Mouse (Mus musculus): ENCODE data around the gene Ap2a2. TPM values are rescaled to one million over a fixed set of nuclear protein-coding genes. Genes with fewer than 3 reads are reported as not detected.
"Not testable (repeated sequence)": the region's sequence is repeated elsewhere in the genome, so short reads cannot be mapped to it uniquely, and the experiment has no call there.

Gene Ap2a2
- polyA plus RNA-seq, 1 experiment from 2014 or later = 68.0 TPM

DNA sequence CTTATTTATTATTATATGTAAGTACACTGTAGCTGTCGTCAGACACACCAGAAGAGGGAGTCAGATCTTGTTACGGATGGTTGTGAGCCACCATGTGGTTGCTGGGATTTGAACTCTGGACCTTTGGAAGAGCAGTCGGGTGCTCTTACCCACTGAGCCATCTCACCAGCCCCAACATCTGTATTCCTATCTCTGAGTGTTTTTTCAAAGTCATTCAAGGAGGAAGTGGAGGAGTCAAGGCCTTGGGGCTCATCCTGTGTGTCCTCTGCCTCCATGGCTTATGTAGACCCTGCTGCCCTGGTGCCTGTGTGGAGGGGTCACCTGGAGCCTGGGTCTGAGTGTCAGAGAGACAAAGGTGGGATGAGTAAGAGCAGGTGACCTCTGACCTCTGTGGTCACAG, 107.1 kb downstream of the Ap2a2 start:
- not testable (repeated sequence) for H3K4me3 ChIP-seq (ENCODE audit: low read depth, low read length); H3K9me3 ChIP-seq (ENCODE audit: control insufficient read depth, low read length); DNase-seq (ENCODE audit: low spot score); H3K9ac ChIP-seq (ENCODE audit: low read depth, low read length); H3K4me2 ChIP-seq (ENCODE audit: low read depth, low read length); H3K27ac ChIP-seq (replicated peaks; ENCODE audit: low read depth, low read length); H3K4me1 ChIP-seq (ENCODE audit: control insufficient read depth, insufficient read depth, low read length); ATAC-seq (ENCODE audit: low read depth); H3K36me3 ChIP-seq (ENCODE audit: control insufficient read depth, insufficient read depth, low read length); H3K27me3 ChIP-seq (replicated peaks; ENCODE audit: control insufficient read depth, insufficient read depth, low read length)
- WGBS = 80% methylated on average over 3 of the region's 3 CpGs

DNA sequence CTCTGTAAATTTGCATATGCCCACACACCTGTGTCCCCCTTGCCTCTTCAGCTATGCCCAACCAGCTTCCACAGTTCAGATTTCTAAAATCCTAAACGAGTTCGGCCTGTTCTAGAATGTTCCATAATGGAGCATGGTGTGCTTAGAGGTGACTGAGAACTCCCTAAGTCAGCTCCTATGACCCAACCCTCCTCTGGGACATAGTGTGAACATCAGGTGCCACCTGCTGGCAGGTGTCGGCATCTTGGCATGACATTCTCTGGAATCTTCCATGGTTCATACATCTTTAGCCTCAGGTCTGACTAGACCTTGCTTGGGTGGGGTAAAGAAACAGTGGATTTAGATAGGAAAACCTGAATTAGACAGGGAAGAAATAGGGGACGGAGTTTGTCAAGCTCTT, 109.0 kb downstream of the Ap2a2 start:
- H3K27me3 ChIP-seq (replicated peaks; ENCODE audit: control insufficient read depth, insufficient read depth, low read length) = no peaks in the 10 kb centered on the region
- no peak for ATAC-seq (ENCODE audit: low read depth)
- 85% methylated on average over 4 of the region's 4 CpGs for WGBS

DNA sequence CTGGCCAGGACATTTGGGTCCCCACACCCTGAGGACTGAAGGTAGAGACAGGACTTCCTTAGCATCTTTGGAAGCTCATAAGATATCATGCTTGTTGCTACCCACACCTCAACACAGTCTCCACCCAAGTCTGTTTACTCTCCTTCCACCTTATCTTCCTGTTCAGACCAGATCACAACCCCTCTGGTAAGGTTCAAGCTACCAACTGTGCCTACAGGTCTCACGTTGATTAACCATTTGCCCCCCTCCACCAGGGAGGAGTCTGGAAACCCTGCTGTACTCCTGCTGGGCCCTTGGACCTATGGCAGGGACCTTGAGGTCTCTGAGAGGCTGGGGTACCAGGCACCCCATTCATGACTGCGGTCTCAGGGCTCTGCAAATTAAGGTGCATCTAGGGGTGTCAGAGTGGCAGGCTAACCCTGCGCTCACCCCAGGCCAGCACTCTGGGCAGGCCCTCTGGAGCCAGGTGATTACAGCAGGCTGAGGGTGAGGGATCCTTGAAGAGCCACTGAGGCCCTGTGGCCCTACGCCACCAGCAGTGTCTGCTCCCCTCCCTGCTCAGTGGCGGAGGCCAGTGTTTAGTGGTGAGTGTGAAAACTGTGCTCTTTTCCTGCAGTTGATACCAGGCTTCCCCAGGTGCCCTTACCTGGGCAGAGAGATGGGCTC, 109.8 kb downstream of the Ap2a2 start:
- WGBS = 93% methylated on average over 4 of the region's 5 CpGs
- ATAC-seq (ENCODE audit: low read depth) = no peak
- H3K4me2 ChIP-seq (ENCODE audit: low read depth, low read length) = no peak overlapping the region
- H3K27me3 ChIP-seq (replicated peaks; ENCODE audit: control insufficient read depth, insufficient read depth, low read length) = no peaks in the 10 kb centered on the region
- H3K4me3 ChIP-seq (ENCODE audit: low read depth, low read length) = no peak overlapping the region
- no peak overlapping the region for H3K27ac ChIP-seq (replicated peaks; ENCODE audit: low read depth, low read length)
- DNase-seq (ENCODE audit: low spot score) = no peak
- H3K4me1 ChIP-seq (ENCODE audit: control insufficient read depth, insufficient read depth, low read length) = no peaks in the 10 kb centered on the region
- H3K36me3 ChIP-seq (ENCODE audit: control insufficient read depth, insufficient read depth, low read length) = no peaks in the 10 kb centered on the region
- no peak overlapping the region for H3K9ac ChIP-seq (ENCODE audit: low read depth, low read length)
- no peaks in the 10 kb centered on the region for H3K9me3 ChIP-seq (ENCODE audit: control insufficient read depth, low read length)

More for the DNA sequence above, 109.0 kb downstream of the Ap2a2 start:
- DNase-seq (ENCODE audit: low spot score) = peak; percentile 55
- H3K4me3 ChIP-seq (ENCODE audit: low read depth, low read length) = no peak overlapping the region
- H3K4me2 ChIP-seq (ENCODE audit: low read depth, low read length) = no peak overlapping the region
- no peaks in the 10 kb centered on the region for H3K9me3 ChIP-seq (ENCODE audit: control insufficient read depth, low read length)
- H3K4me1 ChIP-seq (ENCODE audit: control insufficient read depth, insufficient read depth, low read length) = no peaks in the 10 kb centered on the region
- no peak overlapping the region for H3K9ac ChIP-seq (ENCODE audit: low read depth, low read length)
- H3K27ac ChIP-seq (replicated peaks; ENCODE audit: low read depth, low read length) = no peak overlapping the region
- no peaks in the 10 kb centered on the region for H3K36me3 ChIP-seq (ENCODE audit: control insufficient read depth, insufficient read depth, low read length)

GRCm38 (mm10) chr7:141678922-141679321, 116.9 kb downstream of the Ap2a2 start:
- Histone ChIP-seq H3K36me3 (ENCODE audit: control insufficient read depth, insufficient read depth, low read length) (no peaks in the 10 kb centered on the region), H3K9ac (ENCODE audit: low read depth, low read length) (no peak overlapping the region), H3K27me3 (replicated peaks; ENCODE audit: control insufficient read depth, insufficient read depth, low read length) (no peaks in the 10 kb centered on the region), H3K4me3 (ENCODE audit: low read depth, low read length) (no peak overlapping the region), H3K27ac (replicated peaks; ENCODE audit: low read depth, low read length) (no peak overlapping the region), H3K4me1 (ENCODE audit: control insufficient read depth, insufficient read depth, low read length) (no peaks in the 10 kb centered on the region), H3K4me2 (ENCODE audit: low read depth, low read length) (no peak overlapping the region), H3K9me3 (ENCODE audit: control insufficient read depth, low read length) (no peaks in the 10 kb centered on the region)
- ATAC-seq (ENCODE audit: low read depth) = no peak
- no peak for DNase-seq (ENCODE audit: low spot score)
- WGBS = 74% methylated on average over 4 of the region's 4 CpGs

Small RNA genes lying within 50 kb of the gene (microRNA-seq; reads per million reads assigned to microRNA genes)
- 2.0 reads per million, percentile 6 among the genes with 10 or more reads in this experiment for gene Mir7063 (ENCODE audit: borderline number of aligned reads)

Other genes starting within 250 kb of the Ap2a2 start
- gene Deaf1, start 234.5 kb upstream of the Ap2a2 start, polyA plus RNA-seq (2014; fragmentation: Nextera tagmentation; extraction: Ambion mirVana) = 72.7 and 82.7 TPM in 2 replicates
- gene Tmem80, start 234.4 kb upstream of the Ap2a2 start, polyA plus RNA-seq (2014; fragmentation: Nextera tagmentation; extraction: Ambion mirVana) = 21.1 and 27.7 TPM in 2 replicates
- gene Eps8l2, start 223.3 kb upstream of the Ap2a2 start, polyA plus RNA-seq (2014; fragmentation: Nextera tagmentation; extraction: Ambion mirVana) = 12.0 and 13.6 TPM in 2 replicates
- 248 and 250 TPM in 2 replicates for gene Taldo1, start 170.0 kb upstream of the Ap2a2 start, polyA plus RNA-seq (2014; fragmentation: Nextera tagmentation; extraction: Ambion mirVana)
- gene Gatd1, start 148.0 kb upstream of the Ap2a2 start, polyA plus RNA-seq (2014; fragmentation: Nextera tagmentation; extraction: Ambion mirVana) = 37.1 and 51.1 TPM in 2 replicates
- 2.8 and 4.5 TPM in 2 replicates for gene Cend1, start 132.7 kb upstream of the Ap2a2 start, polyA plus RNA-seq (2014; fragmentation: Nextera tagmentation; extraction: Ambion mirVana)
- 29.1 and 30.7 TPM in 2 replicates for gene Slc25a22, start 124.3 kb upstream of the Ap2a2 start, polyA plus RNA-seq (2014; fragmentation: Nextera tagmentation; extraction: Ambion mirVana)
- 7.1 and 7.4 TPM in 2 replicates for gene Pidd1, start 118.1 kb upstream of the Ap2a2 start, polyA plus RNA-seq (2014; fragmentation: Nextera tagmentation; extraction: Ambion mirVana)
- gene Rplp2, start 114.8 kb upstream of the Ap2a2 start, polyA plus RNA-seq (2014; fragmentation: Nextera tagmentation; extraction: Ambion mirVana) = 1,283 and 1,386 TPM in 2 replicates
- 16.9 and 20.4 TPM in 2 replicates for gene Pnpla2, start 107.0 kb upstream of the Ap2a2 start, polyA plus RNA-seq (2014; fragmentation: Nextera tagmentation; extraction: Ambion mirVana)
- gene Cracr2b, start 101.1 kb upstream of the Ap2a2 start, polyA plus RNA-seq (2014; fragmentation: Nextera tagmentation; extraction: Ambion mirVana) = 6.6 and 10.3 TPM in 2 replicates
- gene Cd151, start 94.8 kb upstream of the Ap2a2 start, polyA plus RNA-seq (2014; fragmentation: Nextera tagmentation; extraction: Ambion mirVana) = 54.9 and 60.7 TPM in 2 replicates
- gene Polr2l, start 87.0 kb upstream of the Ap2a2 start, polyA plus RNA-seq (2014; fragmentation: Nextera tagmentation; extraction: Ambion mirVana) = 59.3 and 65.2 TPM in 2 replicates
- gene Tspan4, start 86.9 kb upstream of the Ap2a2 start, polyA plus RNA-seq (2014; fragmentation: Nextera tagmentation; extraction: Ambion mirVana) = 85.1 and 86.2 TPM in 2 replicates
- gene Chid1, start 22.3 kb upstream of the Ap2a2 start, polyA plus RNA-seq (2014; fragmentation: Nextera tagmentation; extraction: Ambion mirVana) = 47.4 and 47.9 TPM in 2 replicates
- gene Muc6, start 93.1 kb downstream of the Ap2a2 start, polyA plus RNA-seq (2014; fragmentation: Nextera tagmentation; extraction: Ambion mirVana) = 0.17 and 0.19 TPM in 2 replicates
- 0.68 and 1.3 TPM in 2 replicates for gene Muc2, start 128.2 kb downstream of the Ap2a2 start, polyA plus RNA-seq (2014; fragmentation: Nextera tagmentation; extraction: Ambion mirVana)
- 0.03 and 0.04 TPM in 2 replicates for gene Muc5ac, start 226.8 kb downstream of the Ap2a2 start, polyA plus RNA-seq (2014; fragmentation: Nextera tagmentation; extraction: Ambion mirVana)